Mouse (Mus musculus) MEL (cell line): Measurements from ENCODE around the gene Ctsd. TPM values are rescaled to one million over a fixed set of nuclear protein-coding genes. Genes with fewer than 3 reads are reported as not detected.
A peak's percentile ranks its signal among the peaks of the same experiment; 100 is the strongest.

Experiments
- DNase-seq: peaks from one replicate; pipeline ENCODE4 v3.0.0; 2011; ENCODE audit warnings: low read depth, low spot score
- H3K27ac ChIP-seq: 2 replicates; pipeline ENCODE4 v1.5.1; 2012; ENCODE audit warnings: low read depth, mild to moderate bottlenecking, control low read depth, low read length, moderate library complexity; ENCODE audit not compliant: control insufficient read depth
- H3K27me3 ChIP-seq, 2 experiments: fragments of 150-350 bp in 1 of 2; sonication (generic) in 1 of 2; 2 replicates each; pipeline ENCODE4 v1.6.1; 2012; ENCODE audit warnings: low read length in 2 of 2, mild to moderate bottlenecking in 2 of 2, improper control_type of control experiment in 1 of 2, moderate library complexity in 1 of 2; ENCODE audit not compliant: insufficient read depth in 2 of 2, control insufficient read depth in 1 of 2
- H3K36me3 ChIP-seq, 2 experiments: 2 replicates each; pipeline ENCODE4 v1.6.1; 2012 to 2014; ENCODE audit warnings: low read length in 2 of 2, improper control_type of control experiment in 1 of 2, inconsistent platforms in 1 of 2, mild to moderate bottlenecking in 1 of 2; ENCODE audit not compliant: insufficient read depth in 2 of 2, control insufficient read depth in 1 of 2
- H3K4me1 ChIP-seq, 2 experiments: fragments of 150-350 bp in 1 of 2; sonication (generic) in 1 of 2; 2 replicates each; pipeline ENCODE4 v1.6.1; 2012; ENCODE audit warnings: low read length in 2 of 2, improper control_type of control experiment in 1 of 2, mild to moderate bottlenecking in 1 of 2; ENCODE audit not compliant: insufficient read depth in 2 of 2, control insufficient read depth in 1 of 2
- H3K4me3 ChIP-seq, 2 experiments: fragments of 150-350 bp in 1 of 2; sonication (generic) in 1 of 2; 2 replicates each; pipeline ENCODE4 v1.5.1; 2012; ENCODE audit warnings: low read depth in 2 of 2, low read length in 2 of 2, mild to moderate bottlenecking in 2 of 2, moderate library complexity in 2 of 2, control low read depth in 1 of 2, improper control_type of control experiment in 1 of 2; ENCODE audit not compliant: control insufficient read depth in 1 of 2, insufficient read depth in 1 of 2
- H3K79me2 ChIP-seq: 2 replicates; pipeline ENCODE4 v1.6.1; 2012; ENCODE audit warnings: mild to moderate bottlenecking, low read length, moderate library complexity; ENCODE audit not compliant: control insufficient read depth, poor library complexity, insufficient read depth
- H3K9ac ChIP-seq: 2 replicates; pipeline ENCODE4 v1.6.1; 2012; ENCODE audit warnings: low read depth, mild to moderate bottlenecking, control low read depth, low read length, moderate library complexity; ENCODE audit not compliant: control insufficient read depth, poor library complexity, severe bottlenecking
- H3K9me3 ChIP-seq: fragments of 150-350 bp; sonication (generic); replicated peaks from 2 replicates; pipeline ENCODE4 v1.6.1; 2012; ENCODE audit warnings: mild to moderate bottlenecking, low read length, improper control_type of control experiment, moderate library complexity; ENCODE audit not compliant: insufficient read depth
- BHLHE40 ChIP-seq: IDR thresholded peaks from 2 replicates; pipeline ENCODE4 v1.6.1; 2012; ENCODE audit warnings: low read depth, mild to moderate bottlenecking, inconsistent platforms, low read length, improper control_type of control experiment, borderline replicate concordance
- CHD2 ChIP-seq: IDR thresholded peaks from 2 replicates; pipeline ENCODE4 v1.6.1; 2011; ENCODE audit warnings: low read length, improper control_type of control experiment
- CTCF ChIP-seq, 3 experiments: IDR thresholded peaks in 2 of 3; conservative IDR thresholded peaks in 1 of 3; 2 replicates each; pipeline ENCODE4 v1.5.1; 2011 to 2012; ENCODE audit warnings: low read length in 3 of 3, low read depth in 2 of 3, mild to moderate bottlenecking in 2 of 3, improper control_type of control experiment in 1 of 3, inconsistent platforms in 1 of 3, mixed read lengths in 1 of 3, moderate library complexity in 1 of 3; ENCODE audit not compliant: control insufficient read depth in 1 of 3, insufficient read depth in 1 of 3, poor library complexity in 1 of 3, severe bottlenecking in 1 of 3
- ELF1 ChIP-seq: IDR thresholded peaks from 2 replicates; pipeline ENCODE4 v1.6.1; 2014; ENCODE audit warnings: low read depth, mild to moderate bottlenecking, inconsistent platforms, low read length, improper control_type of control experiment, moderate library complexity
- EP300 ChIP-seq, 2 experiments: IDR thresholded peaks; 2 replicates each; pipeline ENCODE4 v1.6.1; 2011; ENCODE audit warnings: improper control_type of control experiment in 2 of 2, low read length in 2 of 2, low read depth in 1 of 2, mild to moderate bottlenecking in 1 of 2
- ETS1 ChIP-seq: IDR thresholded peaks from 2 replicates; pipeline ENCODE4 v1.6.1; 2012; ENCODE audit warnings: low read depth, mild to moderate bottlenecking, inconsistent platforms, low read length, improper control_type of control experiment, moderate library complexity
- GATA1 ChIP-seq: IDR thresholded peaks from 2 replicates; pipeline ENCODE4 v1.6.1; 2011; ENCODE audit warnings: low read depth, low read length, improper control_type of control experiment
- HCFC1 ChIP-seq: IDR thresholded peaks from 2 replicates; pipeline ENCODE4 v1.6.1; 2012; ENCODE audit warnings: low read depth, mild to moderate bottlenecking, inconsistent platforms, low read length, improper control_type of control experiment, moderate library complexity
- MAZ ChIP-seq: IDR thresholded peaks from 2 replicates; pipeline ENCODE4 v1.6.1; 2012; ENCODE audit warnings: low read depth, mild to moderate bottlenecking, inconsistent platforms, low read length, improper control_type of control experiment
- POLR2A ChIP-seq, 2 experiments: IDR thresholded peaks; 2 replicates each; pipeline ENCODE4 v1.6.1; 2011 to 2012; ENCODE audit warnings: low read length in 2 of 2, mild to moderate bottlenecking in 2 of 2, control low read depth in 1 of 2, improper control_type of control experiment in 1 of 2, low read depth in 1 of 2, moderate library complexity in 1 of 2; ENCODE audit not compliant: control insufficient read depth in 1 of 2, insufficient read depth in 1 of 2, poor library complexity in 1 of 2
- POLR2AphosphoS2 ChIP-seq: IDR thresholded peaks from 2 replicates; pipeline ENCODE4 v1.6.1; 2011; ENCODE audit warnings: low read length, improper control_type of control experiment
- RCOR1 ChIP-seq: IDR thresholded peaks from 2 replicates; pipeline ENCODE4 v1.6.1; 2012; ENCODE audit warnings: low read depth, mild to moderate bottlenecking, inconsistent platforms, low read length, improper control_type of control experiment
- UBTF ChIP-seq: IDR thresholded peaks from 2 replicates; pipeline ENCODE4 v1.6.1; 2012; ENCODE audit warnings: low read depth, mild to moderate bottlenecking, inconsistent platforms, low read length, improper control_type of control experiment, moderate library complexity, borderline replicate concordance; ENCODE audit not compliant: insufficient read depth
- USF2 ChIP-seq, 2 experiments: IDR thresholded peaks; 2 replicates each; pipeline ENCODE4 v1.6.1; 2011 to 2012; ENCODE audit warnings: improper control_type of control experiment in 2 of 2, low read length in 2 of 2, borderline replicate concordance in 1 of 2, inconsistent platforms in 1 of 2, low read depth in 1 of 2, mild to moderate bottlenecking in 1 of 2; ENCODE audit not compliant: insufficient read depth in 1 of 2
- ZC3H11A ChIP-seq: IDR thresholded peaks from 2 replicates; pipeline ENCODE4 v1.6.1; 2012; ENCODE audit warnings: low read depth, mild to moderate bottlenecking, inconsistent platforms, low read length, improper control_type of control experiment
- ZKSCAN1 ChIP-seq: IDR thresholded peaks from 2 replicates; pipeline ENCODE4 v1.6.1; 2012; ENCODE audit warnings: low read depth, mild to moderate bottlenecking, inconsistent platforms, low read length, improper control_type of control experiment, moderate library complexity
- ZNF384 ChIP-seq: IDR thresholded peaks from 2 replicates; pipeline ENCODE4 v1.6.1; 2012; ENCODE audit warnings: low read depth, mild to moderate bottlenecking, inconsistent platforms, low read length, improper control_type of control experiment
- polyA plus RNA-seq, 2 experiments: library from polyadenylated mRNA; stranded (reverse) in 1 of 2; unstranded in 1 of 2; fragments of >175 nt in 1 of 2; fragments of >200 nt in 1 of 2; gene quantifications; 2 replicates each; pipeline versions ENCODE4 v1.2.1 to v1.2.4; 2012; ENCODE audit warnings: low replicate concordance in 2 of 2, low read depth in 1 of 2; ENCODE audit not compliant: insufficient read length in 2 of 2, insufficient read depth in 1 of 2, missing spikeins in 1 of 2
- total RNA-seq: library from RNA; depleted of rRNA; stranded (reverse); fragments of 300-350 nt; gene quantifications from 2 replicates; pipeline ENCODE4 v1.2.3, GENCODE M21; 2012

Ctsd gene
- total and polyA plus RNA-seq, 3 experiments = 89.3 to 179 (median 115) TPM

GRCm38 (mm10) chr7:142400112-142400749 is 12.4 kb upstream of the Ctsd start:
- Histone ChIP-seq H3K4me3 (no peak overlapping the region), H3K9ac (no peak overlapping the region)
- TF ChIP-seq GATA1 (peak; percentile 66), POLR2A (IDR thresholded peaks at IDR 0.05; ENCODE audit: control insufficient read depth in 1 of 2, insufficient read depth in 1 of 2, low read depth in 1 of 2, low read length in 2 of 2, poor library complexity in 1 of 2) (no peak), CTCF (IDR thresholded peaks at IDR 0.05 in 2 of 3, conservative IDR thresholded peaks at IDR 0.05 in 1 of 3; ENCODE audit: control insufficient read depth in 1 of 3, insufficient read depth in 1 of 3, low read depth in 2 of 3, low read length in 3 of 3, poor library complexity in 1 of 3, severe bottlenecking in 1 of 3) (no peak), ZKSCAN1 (no peak), UBTF (no peak), USF2 (IDR thresholded peaks at IDR 0.05; ENCODE audit: borderline replicate concordance in 1 of 2, insufficient read depth in 1 of 2, low read depth in 1 of 2, low read length in 2 of 2) (no peak), ZNF384 (peak; percentile 83), ZC3H11A (no peak), RCOR1 (no peak), EP300 (IDR thresholded peaks at IDR 0.05; ENCODE audit: low read depth in 1 of 2, low read length in 2 of 2) (peak in 1 of 2 experiments; percentile 33; a peak in 1 of 4 replicates), CHD2 (no peak), POLR2AphosphoS2 (no peak)
- TF ChIP-seq, all 39 proteins: peak for 3
- Histone ChIP-seq H3K27me3 (no peaks in the 10 kb centered on the region), H3K36me3 (peaks cover 0 to 26% of the 10 kb centered on the region in 2 experiments; a peak in 2 of 4 replicates), H3K27ac (no peak overlapping the region), H3K4me1 (peaks cover 11 to 47% of the 10 kb centered on the region in 2 experiments), H3K79me2 (no peaks in the 10 kb centered on the region), H3K9me3 (no peaks in the 10 kb centered on the region)
- DNase-seq = no peak

- H3K79me2 ChIP-seq = no peaks in the 10 kb centered on the region
- no peaks in the 10 kb centered on the region for H3K27me3 ChIP-seq
- peak; percentile 43; the same call in 1 of the 2 replicates for TF ChIP-seq ETS1
- no peak for TF ChIP-seq MAZ
- peak; percentile 36 to 81; a peak in 3 of 4 replicates for TF ChIP-seq EP300 (IDR thresholded peaks at IDR 0.05; ENCODE audit: low read depth in 1 of 2, low read length in 2 of 2)
- no peak for TF ChIP-seq BHLHE40
- TF ChIP-seq HCFC1 = 0 out of 2 replicates have a peak, but pooled peaks have one; percentile 18
- peak; percentile 58; the same call in 1 of the 2 replicates for TF ChIP-seq ELF1
- TF ChIP-seq GATA1 = peak; percentile 27; the same call in 1 of the 2 replicates
- peak; percentile 100 for TF ChIP-seq ZNF384
- 0 out of 2 replicates have a peak, but pooled peaks have one; percentile 30 for TF ChIP-seq RCOR1
- H3K27ac ChIP-seq = no peak overlapping the region
- DNase-seq = peak; percentile 82
- no peak overlapping the region for H3K4me3 ChIP-seq
- peaks cover 0 to 35% of the 10 kb centered on the region in 2 experiments; a peak in 2 of 4 replicates for H3K36me3 ChIP-seq
- no peak overlapping the region for H3K9ac ChIP-seq
- H3K4me1 ChIP-seq = peaks cover 21 to 56% of the 10 kb centered on the region in 2 experiments
- H3K9me3 ChIP-seq = no peaks in the 10 kb centered on the region
Measured at GRCm38 (mm10) chr7:142399250-142399649, 11.4 kb upstream of the Ctsd start.
